Mouse (Mus musculus) ES-E14 (cell line): ENCODE results near the gene Zdhhc22.

Experiments used
- CHD2 ChIP-seq: IDR thresholded peaks from 2 replicates; pipeline ENCODE4 v1.6.1; 2014; ENCODE audit warnings: mild to moderate bottlenecking, low read depth, low read length, inconsistent platforms
- ZC3H11A ChIP-seq: IDR thresholded peaks from 2 replicates; pipeline ENCODE4 v1.6.1; 2012; ENCODE audit warnings: low read depth, mild to moderate bottlenecking, inconsistent platforms, low read length, borderline replicate concordance
- ZNF384 ChIP-seq: IDR thresholded peaks from 2 replicates; pipeline ENCODE4 v1.6.1; 2012; ENCODE audit warnings: low read depth, low read length, inconsistent platforms

DNA sequence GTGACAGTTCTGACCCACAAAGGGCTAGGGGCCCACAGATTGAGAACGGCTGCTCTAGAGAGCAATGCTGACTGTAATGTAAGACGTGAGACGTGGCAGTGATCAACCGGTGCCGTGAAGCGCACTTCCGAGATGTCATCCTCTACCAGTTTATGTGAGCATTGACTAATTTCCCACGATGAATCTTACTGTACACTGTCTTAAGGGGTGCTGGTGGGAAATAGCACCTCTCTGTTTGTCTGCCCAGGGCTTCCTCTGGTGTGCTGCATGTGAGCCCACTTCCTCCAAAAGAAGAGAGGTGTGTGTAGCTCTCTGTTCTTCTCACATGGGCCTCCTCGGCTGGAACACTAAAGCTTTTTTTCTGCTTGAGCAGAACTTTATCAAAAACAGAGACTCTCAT, 40.7 kb downstream of the Zdhhc22 start:
- TF ChIP-seq ZNF384: no peak
- no peak for TF ChIP-seq ZC3H11A
- no peak for TF ChIP-seq CHD2
